Mouse (Mus musculus): ENCODE measurements at regions not wholly inside any gene's neighbourhood (a gene's known extent, or its start where the extent isn't known, plus 50 kb on each side); places are given as distances from the start of the nearest gene placed in this dataset.

DNA sequence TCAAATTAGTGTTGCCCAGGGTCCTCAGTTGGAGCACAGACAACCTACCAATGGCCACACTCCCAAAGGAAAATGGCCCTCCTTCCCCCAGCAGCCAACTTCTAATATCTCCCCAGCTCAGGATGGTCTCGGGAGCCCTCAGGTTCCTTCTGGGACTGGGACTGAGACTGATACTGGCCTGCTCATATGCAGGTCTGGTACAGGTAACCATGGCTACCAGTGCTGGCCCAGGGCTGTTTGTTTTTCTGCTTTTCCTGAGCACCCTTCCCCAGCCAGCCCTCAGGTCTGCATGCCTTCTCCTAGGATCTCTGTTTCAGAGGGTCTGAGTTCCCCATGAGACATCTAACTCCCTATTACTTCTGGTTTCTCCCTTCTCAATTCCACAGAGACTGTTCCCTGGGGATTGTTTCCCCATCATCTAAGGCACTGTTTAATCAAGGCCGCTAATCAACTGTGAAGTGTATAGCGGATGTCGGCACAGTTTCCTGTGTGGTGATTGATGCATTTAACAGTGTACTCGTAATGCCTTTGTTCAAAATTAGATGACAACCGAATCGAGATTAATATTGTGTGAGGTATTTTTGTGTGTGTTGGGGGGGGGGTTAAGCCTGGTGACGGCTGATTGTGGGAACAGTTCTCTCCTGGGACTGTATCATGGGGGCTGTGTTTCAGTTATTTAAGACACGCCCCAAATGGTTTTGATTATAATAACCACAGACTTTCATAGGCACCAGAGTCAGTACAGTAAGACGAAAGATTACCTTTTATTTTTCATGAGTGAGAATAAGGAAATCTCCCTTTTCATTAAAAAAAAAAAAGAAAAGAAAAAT is 120.8 kb upstream of the Lmcd1 start:
- Histone ChIP-seq H3K27me3 (ENCODE audit: control insufficient read depth, insufficient read depth, low read length) (no peaks in the 10 kb centered on the region), H3K9me3 (ENCODE audit: control insufficient read depth, low read length) (no peaks in the 10 kb centered on the region), H3K27ac (ENCODE audit: low read depth, low read length) (no peak overlapping the region), H3K4me2 (ENCODE audit: low read depth, low read length) (no peak overlapping the region), H3K36me3 (ENCODE audit: control insufficient read depth, insufficient read depth, low read length) (no peaks in the 10 kb centered on the region), H3K4me1 (ENCODE audit: control insufficient read depth, insufficient read depth, low read length) (no peaks in the 10 kb centered on the region), H3K9ac (replicated peaks; ENCODE audit: low read depth, low read length) (no peak overlapping the region), H3K4me3 (ENCODE audit: low read depth, low read length) (no peak overlapping the region)
- 52% methylated on average over 10 of the region's 10 CpGs for WGBS
- ATAC-seq (ENCODE audit: low read depth): peak; percentile 49; the same call in 1 of the 2 replicates

- H3K4me2 ChIP-seq (ENCODE audit: low read depth, low read length): no peak overlapping the region
- WGBS: 59% methylated on average over 3 of the region's 3 CpGs
- no peaks in the 10 kb centered on the region for H3K27me3 ChIP-seq (ENCODE audit: control insufficient read depth, insufficient read depth, low read length)
- H3K4me3 ChIP-seq (ENCODE audit: low read depth, low read length): no peak overlapping the region
- no peaks in the 10 kb centered on the region for H3K36me3 ChIP-seq (ENCODE audit: control insufficient read depth, insufficient read depth, low read length)
- H3K27ac ChIP-seq (ENCODE audit: low read depth, low read length): no peak overlapping the region
- H3K9ac ChIP-seq (replicated peaks; ENCODE audit: low read depth, low read length): no peak overlapping the region
- no peak for ATAC-seq (ENCODE audit: low read depth)
- H3K9me3 ChIP-seq (ENCODE audit: control insufficient read depth, low read length): no peaks in the 10 kb centered on the region
- no peaks in the 10 kb centered on the region for H3K4me1 ChIP-seq (ENCODE audit: control insufficient read depth, insufficient read depth, low read length)
These were observed 106.1 kb upstream of the Lmcd1 start for GRCm38 (mm10) chr6:112167487-112167886.

- 17% methylated on average over 2 of the region's 2 CpGs for WGBS
- no peak overlapping the region for H3K4me3 ChIP-seq (ENCODE audit: low read depth, low read length)
- no peak overlapping the region for H3K27ac ChIP-seq (ENCODE audit: low read depth, low read length)
- no peak overlapping the region for H3K9ac ChIP-seq (replicated peaks; ENCODE audit: low read depth, low read length)
- no peaks in the 10 kb centered on the region for H3K9me3 ChIP-seq (ENCODE audit: control insufficient read depth, low read length)
- no peaks in the 10 kb centered on the region for H3K27me3 ChIP-seq (ENCODE audit: control insufficient read depth, insufficient read depth, low read length)
- H3K4me1 ChIP-seq (ENCODE audit: control insufficient read depth, insufficient read depth, low read length): no peaks in the 10 kb centered on the region
- H3K4me2 ChIP-seq (ENCODE audit: low read depth, low read length): no peak overlapping the region
- no peaks in the 10 kb centered on the region for H3K36me3 ChIP-seq (ENCODE audit: control insufficient read depth, insufficient read depth, low read length)
- no peak for ATAC-seq (ENCODE audit: low read depth)
These were observed 97.2 kb upstream of the Lmcd1 start for GRCm38 (mm10) chr6:112176344-112176743.

- no peak for ATAC-seq (ENCODE audit: low read depth)
- 96% methylated on average over 2 of the region's 2 CpGs for WGBS
- H3K27me3 ChIP-seq (ENCODE audit: control insufficient read depth, insufficient read depth, low read length): no peaks in the 10 kb centered on the region
- no peaks in the 10 kb centered on the region for H3K4me1 ChIP-seq (ENCODE audit: control insufficient read depth, insufficient read depth, low read length)
- no peak overlapping the region for H3K4me3 ChIP-seq (ENCODE audit: low read depth, low read length)
- H3K4me2 ChIP-seq (ENCODE audit: low read depth, low read length): no peak overlapping the region
- no peak overlapping the region for H3K9ac ChIP-seq (replicated peaks; ENCODE audit: low read depth, low read length)
- no peaks in the 10 kb centered on the region for H3K9me3 ChIP-seq (ENCODE audit: control insufficient read depth, low read length)
- H3K36me3 ChIP-seq (ENCODE audit: control insufficient read depth, insufficient read depth, low read length): no peaks in the 10 kb centered on the region
- H3K27ac ChIP-seq (ENCODE audit: low read depth, low read length): no peak overlapping the region
These were observed 85.9 kb upstream of the Lmcd1 start for GRCm38 (mm10) chr6:112187636-112188035.

DNA sequence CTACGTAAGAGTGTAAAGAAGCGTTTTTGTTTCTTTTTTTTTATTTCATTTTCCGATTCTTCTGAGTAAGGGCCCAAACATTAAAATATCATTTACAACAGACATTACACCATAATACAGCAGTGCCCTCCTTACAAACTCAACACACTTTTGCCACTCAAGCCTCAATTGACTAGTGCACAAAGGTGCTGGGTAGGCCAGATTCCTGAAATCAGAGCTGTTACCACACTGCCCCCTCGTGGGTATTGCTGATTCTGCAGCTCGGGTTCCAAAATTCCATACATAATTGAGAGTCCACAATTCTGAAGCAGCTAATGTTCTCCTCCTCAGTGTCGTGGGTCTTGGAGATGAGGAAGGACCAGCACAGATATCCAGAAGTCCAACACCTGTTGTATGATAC is 82.5 kb upstream of the Lmcd1 start:
- WGBS: 50% methylated on average over 6 of the region's 6 CpGs
- no peak overlapping the region for H3K9ac ChIP-seq (replicated peaks; ENCODE audit: low read depth, low read length)
- H3K27me3 ChIP-seq (ENCODE audit: control insufficient read depth, insufficient read depth, low read length): no peaks in the 10 kb centered on the region
- no peaks in the 10 kb centered on the region for H3K9me3 ChIP-seq (ENCODE audit: control insufficient read depth, low read length)
- no peak overlapping the region for H3K4me3 ChIP-seq (ENCODE audit: low read depth, low read length)
- ATAC-seq (ENCODE audit: low read depth): peak; percentile 63; the same call in 1 of the 2 replicates
- H3K4me1 ChIP-seq (ENCODE audit: control insufficient read depth, insufficient read depth, low read length): no peaks in the 10 kb centered on the region
- no peak overlapping the region for H3K4me2 ChIP-seq (ENCODE audit: low read depth, low read length)
- H3K36me3 ChIP-seq (ENCODE audit: control insufficient read depth, insufficient read depth, low read length): no peaks in the 10 kb centered on the region
- H3K27ac ChIP-seq (ENCODE audit: low read depth, low read length): no peak overlapping the region

DNA sequence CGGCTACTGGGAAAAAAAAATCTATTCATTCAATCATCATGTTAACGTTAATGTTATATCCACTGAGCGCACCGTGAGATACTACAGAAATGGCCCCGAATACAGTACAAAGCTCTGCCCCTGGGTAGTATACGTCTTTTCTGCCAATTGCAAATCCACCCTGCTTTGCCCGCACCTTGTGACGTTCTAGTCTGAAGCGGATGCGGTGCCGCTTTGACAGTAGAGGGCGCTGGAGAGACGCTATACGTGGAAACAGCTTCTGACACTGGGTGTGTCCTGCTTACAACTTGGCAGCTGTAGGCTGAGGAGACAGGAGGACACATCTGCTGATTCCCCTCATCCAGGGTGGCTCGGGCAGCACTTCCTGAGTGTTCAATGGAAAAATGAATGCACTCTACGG is 76.1 kb upstream of the Lmcd1 start:
- no peaks in the 10 kb centered on the region for H3K4me1 ChIP-seq (ENCODE audit: control insufficient read depth, insufficient read depth, low read length)
- ATAC-seq (ENCODE audit: low read depth): peak; percentile 91

GRCm38 (mm10) chr6:112199241-112199640 is 74.3 kb upstream of the Lmcd1 start:
- Histone ChIP-seq H3K9ac (replicated peaks; ENCODE audit: low read depth, low read length) (no peak overlapping the region), H3K4me2 (ENCODE audit: low read depth, low read length) (no peak overlapping the region), H3K36me3 (ENCODE audit: control insufficient read depth, insufficient read depth, low read length) (no peaks in the 10 kb centered on the region), H3K4me1 (ENCODE audit: control insufficient read depth, insufficient read depth, low read length) (no peaks in the 10 kb centered on the region), H3K27me3 (ENCODE audit: control insufficient read depth, insufficient read depth, low read length) (no peaks in the 10 kb centered on the region), H3K9me3 (ENCODE audit: control insufficient read depth, low read length) (no peaks in the 10 kb centered on the region), H3K4me3 (ENCODE audit: low read depth, low read length) (no peak overlapping the region), H3K27ac (ENCODE audit: low read depth, low read length) (no peak overlapping the region)
- no peak for ATAC-seq (ENCODE audit: low read depth)
- WGBS: 73% methylated on average over 4 of the region's 4 CpGs

More for the DNA sequence above, 76.1 kb upstream of the Lmcd1 start:
- Histone ChIP-seq H3K4me2 (ENCODE audit: low read depth, low read length) (peak overlapping the region; percentile 6; the same call in 1 of the 2 replicates), H3K36me3 (ENCODE audit: control insufficient read depth, insufficient read depth, low read length) (no peaks in the 10 kb centered on the region), H3K4me3 (ENCODE audit: low read depth, low read length) (no peak overlapping the region), H3K27ac (ENCODE audit: low read depth, low read length) (no peak overlapping the region), H3K9me3 (ENCODE audit: control insufficient read depth, low read length) (no peaks in the 10 kb centered on the region), H3K9ac (replicated peaks; ENCODE audit: low read depth, low read length) (no peak overlapping the region), H3K27me3 (ENCODE audit: control insufficient read depth, insufficient read depth, low read length) (no peaks in the 10 kb centered on the region)
- 13% methylated on average over 16 of the region's 16 CpGs for WGBS

DNA sequence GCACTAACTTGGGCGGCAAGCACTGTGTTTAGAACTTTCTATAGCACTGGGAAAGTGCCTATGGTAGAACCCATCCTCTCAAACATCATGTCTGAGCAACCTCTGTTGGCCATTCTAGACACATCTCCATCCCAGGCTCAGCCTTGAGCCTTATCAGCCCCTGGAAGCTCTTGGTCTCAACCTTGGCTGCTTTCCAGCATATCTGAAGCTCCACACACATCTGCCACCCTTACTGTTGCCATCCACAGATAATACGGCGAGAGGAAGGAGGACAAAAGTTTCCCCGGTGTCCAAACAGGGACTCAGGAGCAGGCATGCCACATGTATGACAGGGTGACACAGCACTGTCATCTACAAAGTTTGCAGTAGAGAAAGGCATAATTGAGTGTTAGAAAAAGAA is 71.4 kb upstream of the Lmcd1 start:
- 87% methylated on average over 4 of the region's 4 CpGs for WGBS
- Histone ChIP-seq H3K9ac (replicated peaks; ENCODE audit: low read depth, low read length) (no peak overlapping the region), H3K4me1 (ENCODE audit: control insufficient read depth, insufficient read depth, low read length) (no peaks in the 10 kb centered on the region), H3K27ac (ENCODE audit: low read depth, low read length) (no peak overlapping the region), H3K36me3 (ENCODE audit: control insufficient read depth, insufficient read depth, low read length) (no peaks in the 10 kb centered on the region), H3K9me3 (ENCODE audit: control insufficient read depth, low read length) (no peaks in the 10 kb centered on the region), H3K4me3 (ENCODE audit: low read depth, low read length) (no peak overlapping the region), H3K4me2 (ENCODE audit: low read depth, low read length) (no peak overlapping the region), H3K27me3 (ENCODE audit: control insufficient read depth, insufficient read depth, low read length) (no peaks in the 10 kb centered on the region)
- ATAC-seq (ENCODE audit: low read depth): no peak

GRCm38 (mm10) chr6:112203321-112203720 is 70.2 kb upstream of the Lmcd1 start:
- Histone ChIP-seq H3K36me3 (ENCODE audit: control insufficient read depth, insufficient read depth, low read length) (no peaks in the 10 kb centered on the region), H3K9me3 (ENCODE audit: control insufficient read depth, low read length) (no peaks in the 10 kb centered on the region), H3K9ac (replicated peaks; ENCODE audit: low read depth, low read length) (no peak overlapping the region), H3K4me2 (ENCODE audit: low read depth, low read length) (no peak overlapping the region), H3K4me3 (ENCODE audit: low read depth, low read length) (no peak overlapping the region), H3K27ac (ENCODE audit: low read depth, low read length) (no peak overlapping the region), H3K4me1 (ENCODE audit: control insufficient read depth, insufficient read depth, low read length) (no peaks in the 10 kb centered on the region), H3K27me3 (ENCODE audit: control insufficient read depth, insufficient read depth, low read length) (no peaks in the 10 kb centered on the region)
- WGBS: 28% methylated on average over 2 of the region's 2 CpGs
- no peak for ATAC-seq (ENCODE audit: low read depth)
